Mouse (Mus musculus) C2C12 (cell line): ENCODE results near the gene Plod1.

Experiments
- CEBPB ChIP-seq: IDR thresholded peaks from one replicate; pipeline ENCODE4 v1.6.1; 2011; ENCODE audit warnings: low read depth, mild to moderate bottlenecking, control low read depth, moderate library complexity
- CTCF ChIP-seq: IDR thresholded peaks from one replicate; pipeline ENCODE4 v1.5.1; 2011; ENCODE audit not compliant: control insufficient read depth, insufficient read depth, insufficient read length
- MAX ChIP-seq: IDR thresholded peaks from one replicate; pipeline ENCODE4 v1.6.1; 2011; ENCODE audit warnings: mild to moderate bottlenecking, control low read depth
- USF1 ChIP-seq: IDR thresholded peaks from one replicate; pipeline ENCODE4 v1.6.1; 2011; ENCODE audit warnings: low read depth, mild to moderate bottlenecking, control low read depth, moderate library complexity

- TF ChIP-seq CTCF (no peak), CEBPB (no peak), MAX (no peak), USF1 (no peak)
Measured at GRCm38 (mm10) chr4:147968816-147969215, 32.2 kb upstream of the Plod1 start.
